Mouse (Mus musculus) stomach, postnatal 0 days (tissue): ENCODE measurements around the gene Atp2a2.
"Not testable (repeated sequence)": the region's sequence is repeated elsewhere in the genome, so short reads cannot be mapped to it uniquely, and the experiment has no call there.

ENCODE experiments used
- CTCF ChIP-seq: IDR thresholded peaks from 2 replicates; pipeline ENCODE4 v1.5.1; 2016; ENCODE audit warnings: antibody characterized with exemption, low read depth, mild to moderate bottlenecking, moderate library complexity
- EP300 ChIP-seq: optimal IDR thresholded peaks from 2 replicates; pipeline ENCODE3; 2016; ENCODE audit warnings: antibody characterized with exemption

DNA sequence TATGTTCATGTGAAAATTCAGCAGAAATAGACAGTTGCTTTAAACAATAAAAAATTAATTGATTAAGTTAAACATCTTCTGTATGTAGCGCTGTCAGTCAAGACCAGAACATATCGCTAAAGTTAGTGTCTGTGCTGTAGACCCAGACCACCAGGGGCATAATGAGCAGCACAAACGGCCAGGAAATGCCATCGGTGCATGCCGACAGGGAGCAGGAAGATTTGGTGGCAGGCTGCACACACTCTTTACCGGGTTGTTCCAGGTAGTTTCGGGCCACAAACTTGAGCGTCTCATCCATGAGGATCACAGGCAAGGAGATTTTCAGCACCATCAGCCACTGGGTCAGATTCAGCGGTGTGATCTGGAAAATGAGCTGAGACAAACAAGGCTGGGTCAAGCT, 45.0 kb downstream of the Atp2a2 start:
- TF ChIP-seq CTCF = peak; percentile 38
- not testable (repeated sequence) for TF ChIP-seq EP300
